Mouse (Mus musculus) megakaryocyte, embryonic 14.5 days (primary cell): ENCODE measurements around the gene Ceacam18. TPM values are rescaled to one million over a fixed set of nuclear protein-coding genes. Genes with fewer than 3 reads are reported as not detected.
"Not testable (repeated sequence)": the region's sequence is repeated elsewhere in the genome, so short reads cannot be mapped to it uniquely, and the experiment has no call there.

Source experiments
- H3K27me3 ChIP-seq: replicated peaks from 2 replicates; pipeline ENCODE3; 2012; ENCODE audit warnings: inconsistent platforms
- H3K36me3 ChIP-seq: replicated peaks from 2 replicates; pipeline ENCODE3; 2012; ENCODE audit warnings: low read length, inconsistent platforms, mixed read lengths
- H3K4me1 ChIP-seq: 2 replicates; pipeline ENCODE4 v1.6.1; 2012; ENCODE audit warnings: inconsistent platforms
- H3K4me3 ChIP-seq: replicated peaks from 2 replicates; pipeline ENCODE3; 2012; ENCODE audit warnings: moderate library complexity, mild to moderate bottlenecking, inconsistent platforms
- H3K9me3 ChIP-seq: 2 replicates; pipeline ENCODE4 v1.6.1; 2012; ENCODE audit warnings: inconsistent platforms
- FLI1 ChIP-seq: IDR thresholded peaks from 2 replicates; pipeline ENCODE4 v1.6.1; 2012; ENCODE audit warnings: low read length, inconsistent platforms, mixed read lengths
- GATA1 ChIP-seq: IDR thresholded peaks from 3 replicates; pipeline ENCODE4 v1.6.1; 2012; ENCODE audit warnings: mixed read lengths, low read length, inconsistent platforms, borderline replicate concordance
- polyA plus RNA-seq: library from polyadenylated mRNA; stranded (reverse); fragments of >175 nt; gene quantifications from 2 replicates; pipeline ENCODE4 v1.2.3, GENCODE M21; 2012; ENCODE audit warnings: low replicate concordance; ENCODE audit not compliant: insufficient read depth

Gene Ceacam18
- polyA plus RNA-seq, 1 experiment, result not detected

- peaks cover 25% of the 10 kb centered on the region for H3K27me3 ChIP-seq
- no peaks in the 10 kb centered on the region for H3K36me3 ChIP-seq
- H3K9me3 ChIP-seq, result no peaks in the 10 kb centered on the region
- peaks cover 29% of the 10 kb centered on the region for H3K4me1 ChIP-seq
- TF ChIP-seq FLI1 (no peak), GATA1 (no peak)
- no peak within 1 kb of the TSS for H3K4me3 ChIP-seq
Measured at GRCm38 (mm10) chr7:43660002-43660401, 25.5 kb downstream of the Ceacam18 start, which contains the start of gene Siglece. Gene Siglece, minus strand, starts transcription at chr7:43660161.

GRCm38 (mm10) chr7:43662804-43663203, 28.3 kb downstream of the Ceacam18 start:
- Histone ChIP-seq H3K9me3 (no peaks in the 10 kb centered on the region), H3K4me1 (peaks cover 17% of the 10 kb centered on the region), H3K27me3 (peaks cover 15% of the 10 kb centered on the region), H3K36me3 (no peaks in the 10 kb centered on the region), H3K4me3 (no peak overlapping the region)
- TF ChIP-seq GATA1, result no peak
- TF ChIP-seq FLI1, result no peak

GRCm38 (mm10) chr7:43667221-43667620, 32.7 kb downstream of the Ceacam18 start:
- H3K4me1 ChIP-seq, result peaks cover 16% of the 10 kb centered on the region
- H3K27me3 ChIP-seq, H3K36me3 ChIP-seq, H3K4me3 ChIP-seq, H3K9me3 ChIP-seq: not testable (repeated sequence)

- H3K9me3 ChIP-seq, result no peaks in the 10 kb centered on the region
- no peak overlapping the region for H3K4me3 ChIP-seq
- peaks cover 5% of the 10 kb centered on the region for H3K27me3 ChIP-seq
- TF ChIP-seq GATA1 (no peak), FLI1 (no peak)
- H3K4me1 ChIP-seq, result peaks cover 19% of the 10 kb centered on the region
- H3K36me3 ChIP-seq, result no peaks in the 10 kb centered on the region
Measured at GRCm38 (mm10) chr7:43668582-43668981, 34.1 kb downstream of the Ceacam18 start.

GRCm38 (mm10) chr7:43671064-43671808, 36.7 kb downstream of the Ceacam18 start:
- Histone ChIP-seq H3K27me3 (peaks cover 3% of the 10 kb centered on the region), H3K4me3 (peak overlapping the region; percentile 95), H3K36me3 (peaks cover 24% of the 10 kb centered on the region), H3K4me1 (peaks cover 25% of the 10 kb centered on the region), H3K9me3 (peaks cover 10% of the 10 kb centered on the region)
- no peak for TF ChIP-seq GATA1
- TF ChIP-seq FLI1, result no peak

GRCm38 (mm10) chr7:43671809-43672580, 37.5 kb downstream of the Ceacam18 start, which contains the start of gene Ctu1:
Gene Ctu1, plus strand, starts transcription at chr7:43672016.
- Histone ChIP-seq H3K4me3 (peak within 1 kb of the TSS; percentile 95), H3K9me3 (peaks cover 18% of the 10 kb centered on the region), H3K27me3 (no peaks in the 10 kb centered on the region), H3K36me3 (peaks cover 32% of the 10 kb centered on the region), H3K4me1 (peaks cover 25% of the 10 kb centered on the region)
- TF ChIP-seq FLI1 (no peak), GATA1 (no peak)

- Histone ChIP-seq H3K36me3 (peaks cover 39% of the 10 kb centered on the region), H3K27me3 (no peaks in the 10 kb centered on the region), H3K4me3 (peak overlapping the region; percentile 95), H3K9me3 (peaks cover 24% of the 10 kb centered on the region), H3K4me1 (peaks cover 25% of the 10 kb centered on the region)
- no peak for TF ChIP-seq GATA1
- no peak for TF ChIP-seq FLI1
Measured at GRCm38 (mm10) chr7:43672581-43673260, 38.2 kb downstream of the Ceacam18 start.

GRCm38 (mm10) chr7:43675091-43675490, 40.6 kb downstream of the Ceacam18 start:
- Histone ChIP-seq H3K36me3 (peaks cover 47% of the 10 kb centered on the region), H3K9me3 (peaks cover 24% of the 10 kb centered on the region), H3K4me1 (peaks cover 25% of the 10 kb centered on the region), H3K27me3 (no peaks in the 10 kb centered on the region), H3K4me3 (peak overlapping the region; percentile 14)
- TF ChIP-seq FLI1 (no peak), GATA1 (no peak)

- Histone ChIP-seq H3K4me1 (peaks cover 10% of the 10 kb centered on the region), H3K27me3 (peaks cover 5% of the 10 kb centered on the region), H3K4me3 (no peak overlapping the region), H3K9me3 (peaks cover 24% of the 10 kb centered on the region), H3K36me3 (peaks cover 47% of the 10 kb centered on the region)
- TF ChIP-seq FLI1 (no peak), GATA1 (no peak)
Measured at GRCm38 (mm10) chr7:43678517-43678916, 44.0 kb downstream of the Ceacam18 start.
